Comparison of ENCODE assay signal across 8 mouse cellular contexts in the genomic region with DNA sequence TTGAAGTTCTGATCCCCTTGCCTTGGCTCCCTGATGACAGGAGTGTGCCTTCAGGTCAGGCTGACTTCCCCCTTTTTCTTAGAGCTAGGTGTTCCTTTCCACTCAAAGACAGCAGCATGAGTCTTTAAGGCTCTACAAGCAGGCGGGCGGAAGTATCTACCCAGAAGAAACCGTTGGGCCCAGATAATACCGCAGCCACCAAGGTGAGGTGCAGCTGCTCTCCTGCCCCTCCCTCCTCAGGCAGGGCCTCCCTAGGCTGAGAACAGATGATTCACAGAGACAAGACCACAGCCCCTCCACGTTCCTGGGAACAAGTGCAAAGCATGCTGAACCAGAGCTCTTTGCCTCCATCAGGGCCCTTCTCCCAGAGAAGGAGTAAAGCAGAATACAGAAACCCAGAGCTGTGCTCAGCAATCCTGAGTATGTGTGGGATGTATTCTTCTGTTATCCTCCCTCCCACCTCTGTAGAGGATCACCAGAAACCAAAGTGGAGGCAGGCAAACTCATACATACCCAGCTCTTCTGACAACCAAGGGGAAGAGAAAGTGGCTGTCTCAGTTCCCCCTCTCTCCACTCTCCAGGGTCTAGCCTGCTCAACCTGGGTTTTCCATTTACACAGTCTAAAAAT. TPM values are rescaled to one million over a fixed set of nuclear protein-coding genes. Genes with fewer than 3 reads are reported as not detected.
DNase-seq lines count a peak whose midpoint lies in the region; ATAC-seq and TF ChIP-seq lines count a peak whose summit lies in the region.

Gene Rcsd1, minus strand, starts transcription at position 129 of the 628 bp plus-strand sequence.

- ATAC-seq in kidney, embryonic 16.5 days (ENCODE audit: low FRiP score, low TSS enrichment) = no peak
- ATAC-seq in heart, embryonic 15.5 days (replicated peaks; ENCODE audit: insufficient number of reproducible peaks, insufficient read depth, low FRiP score, low read depth) = no peak; the same call in 1 of the 2 replicates
- peak; percentile 88 for ATAC-seq in liver, embryonic 11.5 days (replicated peaks; ENCODE audit: low FRiP score)
- ATAC-seq in stomach, embryonic 15.5 days (ENCODE audit: insufficient read depth, low FRiP score, low read depth) = no peak

- H3K4me1 ChIP-seq in kidney, embryonic 16.5 days (ENCODE audit: insufficient read depth, low read length) = peaks cover 40% of the 10 kb centered on the region
- H3K4me1 ChIP-seq in heart, embryonic 15.5 days (replicated peaks) = peaks cover 44% of the 10 kb centered on the region
- H3K4me1 ChIP-seq in liver, embryonic 11.5 days (replicated peaks; ENCODE audit: control insufficient read depth, insufficient read depth, low read length) = peaks cover 36% of the 10 kb centered on the region
- H3K4me1 ChIP-seq in stomach, embryonic 15.5 days = peaks cover 29% of the 10 kb centered on the region

- H3K4me2 ChIP-seq in kidney, embryonic 16.5 days (replicated peaks; ENCODE audit: low read depth, low read length) = peak within 1 kb of the TSS; percentile 79
- peak within 1 kb of the TSS; percentile 68 for H3K4me2 ChIP-seq in heart, embryonic 15.5 days
- peak within 1 kb of the TSS; percentile 97 for H3K4me2 ChIP-seq in liver, embryonic 11.5 days
- peak within 1 kb of the TSS; percentile 82 for H3K4me2 ChIP-seq in stomach, embryonic 15.5 days

- peak within 1 kb of the TSS; percentile 92 for H3K27ac ChIP-seq in kidney, embryonic 16.5 days (ENCODE audit: low read length)
- peak within 1 kb of the TSS; percentile 95 for H3K27ac ChIP-seq in heart, embryonic 15.5 days
- no peak within 1 kb of the TSS for H3K27ac ChIP-seq in liver, embryonic 11.5 days (ENCODE audit: low read depth, low read length)
- peak within 1 kb of the TSS; percentile 83 for H3K27ac ChIP-seq in stomach, embryonic 15.5 days

- H3K9me3 ChIP-seq in kidney, embryonic 16.5 days (ENCODE audit: low read length) = no peaks in the 10 kb centered on the region
- H3K9me3 ChIP-seq in heart, embryonic 15.5 days (replicated peaks) = no peaks in the 10 kb centered on the region
- no peaks in the 10 kb centered on the region for H3K9me3 ChIP-seq in liver, embryonic 11.5 days (ENCODE audit: control insufficient read depth, low read length)
- no peaks in the 10 kb centered on the region for H3K9me3 ChIP-seq in stomach, embryonic 15.5 days

- TF ChIP-seq POLR2A in brain, embryonic 14.5 days (IDR thresholded peaks at IDR 0.05; ENCODE audit: borderline replicate concordance, extremely low read depth, insufficient read depth, insufficient read length, poor library complexity, severe bottlenecking) = no peak

- no peak for TF ChIP-seq CTCF in brain, embryonic 14.5 days (IDR thresholded peaks at IDR 0.05; ENCODE audit: borderline replicate concordance, extremely low read depth, insufficient read depth, insufficient read length)

- H3K27me3 ChIP-seq in kidney, embryonic 16.5 days (ENCODE audit: insufficient read depth, low read length) = no peaks in the 10 kb centered on the region
- no peaks in the 10 kb centered on the region for H3K27me3 ChIP-seq in heart, embryonic 15.5 days
- peaks cover 8% of the 10 kb centered on the region for H3K27me3 ChIP-seq in liver, embryonic 11.5 days (replicated peaks; ENCODE audit: control insufficient read depth, insufficient read depth, low read length)
- no peaks in the 10 kb centered on the region for H3K27me3 ChIP-seq in stomach, embryonic 15.5 days (replicated peaks)

- peak within 1 kb of the TSS; percentile 72 for H3K4me3 ChIP-seq in kidney, embryonic 16.5 days (ENCODE audit: low read length)
- H3K4me3 ChIP-seq in heart, embryonic 15.5 days = peak within 1 kb of the TSS; percentile 93
- H3K4me3 ChIP-seq in liver, embryonic 11.5 days (ENCODE audit: low read depth, low read length) = peak within 1 kb of the TSS; percentile 70
- H3K4me3 ChIP-seq in stomach, embryonic 15.5 days (replicated peaks) = peak within 1 kb of the TSS; percentile 74; the same call in 1 of the 2 replicates

- no peaks in the 10 kb centered on the region for H3K36me3 ChIP-seq in kidney, embryonic 16.5 days (ENCODE audit: insufficient read depth, low read length)
- no peaks in the 10 kb centered on the region for H3K36me3 ChIP-seq in heart, embryonic 15.5 days
- no peaks in the 10 kb centered on the region for H3K36me3 ChIP-seq in liver, embryonic 11.5 days (ENCODE audit: control insufficient read depth, insufficient read depth, low read length)
- H3K36me3 ChIP-seq in stomach, embryonic 15.5 days = no peaks in the 10 kb centered on the region

- peak within 1 kb of the TSS; percentile 83; the same call in 1 of the 2 replicates for H3K9ac ChIP-seq in kidney, embryonic 16.5 days (replicated peaks; ENCODE audit: low read length)
- peak within 1 kb of the TSS; percentile 91 for H3K9ac ChIP-seq in heart, embryonic 15.5 days
- no peak within 1 kb of the TSS for H3K9ac ChIP-seq in liver, embryonic 11.5 days (ENCODE audit: low read depth, low read length)
- H3K9ac ChIP-seq in stomach, embryonic 15.5 days = no peak within 1 kb of the TSS

- WGBS in kidney, embryonic 16.5 days = 69% methylated on average over 5 of the region's 5 CpGs
- WGBS in heart, embryonic 15.5 days = 49% methylated on average over 5 of the region's 5 CpGs
- WGBS in liver, embryonic 11.5 days = 15% methylated on average over 5 of the region's 5 CpGs
- WGBS in stomach, embryonic 15.5 days = 55% methylated on average over 5 of the region's 5 CpGs

- DNase-seq in kidney, adult 8-10 months = no peak
- no peak for DNase-seq in brain, embryonic 14.5 days (ENCODE audit: low read depth)
- DNase-seq in liver, embryonic 11.5 days (ENCODE audit: low spot score) = peak; percentile 41
- no peak for DNase-seq in urinary bladder, postnatal 14 days (ENCODE audit: low spot score)
- no peak for DNase-seq in retina, embryonic 14.5 days (ENCODE audit: low spot score)

RNA-seq across cellular contexts. Expression of gene Rcsd1, which starts in this region (rescaled TPM):
- polyA plus RNA-seq in kidney, embryonic 16.5 days (2015; fragmentation: Nextera tagmentation; extraction: Ambion mirVana) = 54.9 and 61.4 TPM in 2 replicates
- polyA plus RNA-seq in brain, embryonic 14.5 days (2012; rRNA removed) = 7.9 and 10.1 TPM in 2 replicates
- 90.4 and 98.4 TPM in 2 replicates for polyA plus RNA-seq in heart, embryonic 15.5 days (2015; fragmentation: Nextera tagmentation; extraction: Ambion mirVana)
- 13.3 and 17.8 TPM in 2 replicates for polyA plus RNA-seq in liver, embryonic 11.5 days (2014; fragmentation: Nextera tagmentation; extraction: Ambion mirVana)
- 42.4 and 43.1 TPM in 2 replicates for polyA plus RNA-seq in stomach, embryonic 15.5 days (2015; fragmentation: Nextera tagmentation; extraction: Ambion mirVana)

Comparison
In these comparisons a context has a peak if more than half of its experiments do, and no peak if none do; other contexts are left out.
1. H3K9ac ChIP-seq: peak in kidney, embryonic 16.5 days (single experiment) and heart, embryonic 15.5 days (single experiment); none in liver, embryonic 11.5 days (single experiment) and stomach, embryonic 15.5 days (single experiment).
2. Peak in every context shown above with its lines, with median percentiles within 50 percentile points of each other: H3K4me2 ChIP-seq and H3K4me3 ChIP-seq.